Mouse (Mus musculus) megakaryocyte, embryonic 14.5 days (primary cell): ENCODE results near the gene Gm19668.
"Not testable (repeated sequence)": the region's sequence is repeated elsewhere in the genome, so short reads cannot be mapped to it uniquely, and the experiment has no call there.

ENCODE experiments used
- FLI1 ChIP-seq: IDR thresholded peaks from 2 replicates; pipeline ENCODE4 v1.6.1; 2012; ENCODE audit warnings: low read length, inconsistent platforms, mixed read lengths
- GATA1 ChIP-seq: IDR thresholded peaks from 3 replicates; pipeline ENCODE4 v1.6.1; 2012; ENCODE audit warnings: mixed read lengths, low read length, inconsistent platforms, borderline replicate concordance

GRCm38 (mm10) chr10:77798164-77798920, 591 bp downstream of the Gm19668 start:
- not testable (repeated sequence) for TF ChIP-seq GATA1, FLI1
